Mouse (Mus musculus): ENCODE results near the gene Ibsp. TPM values are rescaled to one million over a fixed set of nuclear protein-coding genes. Genes with fewer than 3 reads are reported as not detected.

Ibsp gene
- polyA plus RNA-seq, 1 experiment from 2014 or later = not detected

DNA sequence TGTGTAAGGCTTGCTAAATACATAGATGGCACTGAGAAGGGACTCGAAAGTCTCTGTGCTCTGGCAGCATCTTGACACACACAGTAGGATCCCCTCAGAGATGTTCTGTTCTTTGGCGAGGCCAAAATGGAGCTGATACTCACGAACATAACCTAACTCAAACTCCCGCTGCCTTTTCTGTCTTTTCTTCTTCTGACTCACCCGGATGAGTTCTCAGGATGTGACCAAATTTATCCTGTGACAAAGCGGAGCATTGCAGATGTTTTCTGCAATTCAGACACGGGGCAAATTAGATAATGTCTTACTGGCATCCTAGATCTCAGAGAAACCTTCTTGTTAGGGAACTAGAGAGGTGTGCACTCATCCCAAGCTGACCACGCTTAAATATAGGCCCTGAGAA lies 28.4 kb downstream of the Ibsp start:
- Histone ChIP-seq H3K4me3 (ENCODE audit: low read depth, low read length) (no peak overlapping the region), H3K4me2 (no peak overlapping the region), H3K36me3 (ENCODE audit: control insufficient read depth, insufficient read depth, low read length) (no peaks in the 10 kb centered on the region), H3K4me1 (ENCODE audit: control insufficient read depth, insufficient read depth, low read length) (no peaks in the 10 kb centered on the region), H3K9me3 (replicated peaks; ENCODE audit: control insufficient read depth, low read length) (no peaks in the 10 kb centered on the region), H3K27me3 (ENCODE audit: control insufficient read depth, insufficient read depth, low read length) (no peaks in the 10 kb centered on the region), H3K9ac (ENCODE audit: low read depth, low read length) (no peak overlapping the region), H3K27ac (ENCODE audit: low read depth, low read length) (no peak overlapping the region)
- 72% methylated on average over 8 of the region's 8 CpGs for WGBS (ENCODE audit: insufficient replicate concordance)
- ATAC-seq (replicated peaks; ENCODE audit: insufficient number of reproducible peaks, low FRiP score, low TSS enrichment) = no peak

DNA sequence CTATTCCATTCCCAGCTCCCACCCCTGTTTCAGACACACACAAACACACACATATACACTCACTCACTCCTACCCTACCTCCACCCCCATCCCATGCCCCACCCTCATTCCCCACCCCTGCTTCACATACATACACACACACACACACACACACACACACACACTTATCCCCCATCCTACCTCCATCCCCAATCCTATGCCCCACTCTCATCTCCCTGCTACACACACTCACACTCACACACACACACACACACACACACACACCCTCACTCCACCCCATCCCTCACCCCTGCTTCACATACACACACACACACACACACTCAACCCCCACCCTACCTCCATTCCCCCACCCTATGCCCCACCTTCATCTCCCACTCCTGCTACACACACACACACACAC lies 28.9 kb downstream of the Ibsp start:
- Histone ChIP-seq H3K4me1 (ENCODE audit: control insufficient read depth, insufficient read depth, low read length) (no peaks in the 10 kb centered on the region), H3K9ac (ENCODE audit: low read depth, low read length) (no peak overlapping the region), H3K36me3 (ENCODE audit: control insufficient read depth, insufficient read depth, low read length) (no peaks in the 10 kb centered on the region), H3K4me2 (no peak overlapping the region), H3K9me3 (replicated peaks; ENCODE audit: control insufficient read depth, low read length) (no peaks in the 10 kb centered on the region), H3K27ac (ENCODE audit: low read depth, low read length) (no peak overlapping the region), H3K27me3 (ENCODE audit: control insufficient read depth, insufficient read depth, low read length) (no peaks in the 10 kb centered on the region), H3K4me3 (ENCODE audit: low read depth, low read length) (no peak overlapping the region)
- ATAC-seq (replicated peaks; ENCODE audit: insufficient number of reproducible peaks, low FRiP score, low TSS enrichment) = no peak

- H3K36me3 ChIP-seq (ENCODE audit: control insufficient read depth, insufficient read depth, low read length) = no peaks in the 10 kb centered on the region
- WGBS (ENCODE audit: insufficient replicate concordance) = 71% methylated on average over 4 of the region's 4 CpGs
- H3K9me3 ChIP-seq (replicated peaks; ENCODE audit: control insufficient read depth, low read length) = no peaks in the 10 kb centered on the region
- H3K4me2 ChIP-seq = no peak overlapping the region
- no peak for ATAC-seq (replicated peaks; ENCODE audit: insufficient number of reproducible peaks, low FRiP score, low TSS enrichment)
- H3K4me3 ChIP-seq (ENCODE audit: low read depth, low read length) = no peak overlapping the region
- no peak overlapping the region for H3K9ac ChIP-seq (ENCODE audit: low read depth, low read length)
- H3K4me1 ChIP-seq (ENCODE audit: control insufficient read depth, insufficient read depth, low read length) = no peaks in the 10 kb centered on the region
- no peak overlapping the region for H3K27ac ChIP-seq (ENCODE audit: low read depth, low read length)
- H3K27me3 ChIP-seq (ENCODE audit: control insufficient read depth, insufficient read depth, low read length) = no peaks in the 10 kb centered on the region
Measured at GRCm38 (mm10) chr5:104328317-104328850, 29.4 kb downstream of the Ibsp start.

GRCm38 (mm10) chr5:104329381-104329780 lies 30.4 kb downstream of the Ibsp start:
- no peak for ATAC-seq (replicated peaks; ENCODE audit: insufficient number of reproducible peaks, low FRiP score, low TSS enrichment)
- H3K9ac ChIP-seq (ENCODE audit: low read depth, low read length) = no peak overlapping the region
- H3K4me3 ChIP-seq (ENCODE audit: low read depth, low read length) = no peak overlapping the region
- H3K27ac ChIP-seq (ENCODE audit: low read depth, low read length) = no peak overlapping the region
- H3K4me1 ChIP-seq (ENCODE audit: control insufficient read depth, insufficient read depth, low read length) = no peaks in the 10 kb centered on the region
- H3K4me2 ChIP-seq = no peak overlapping the region
- H3K27me3 ChIP-seq (ENCODE audit: control insufficient read depth, insufficient read depth, low read length) = no peaks in the 10 kb centered on the region
- WGBS (ENCODE audit: insufficient replicate concordance) = 73% methylated on average over 5 of the region's 5 CpGs
- no peaks in the 10 kb centered on the region for H3K36me3 ChIP-seq (ENCODE audit: control insufficient read depth, insufficient read depth, low read length)
- H3K9me3 ChIP-seq (replicated peaks; ENCODE audit: control insufficient read depth, low read length) = no peaks in the 10 kb centered on the region

- WGBS (ENCODE audit: insufficient replicate concordance) = 65% methylated on average over 5 of the region's 5 CpGs
Measured at GRCm38 (mm10) chr5:104330088-104330487, 31.1 kb downstream of the Ibsp start.

DNA sequence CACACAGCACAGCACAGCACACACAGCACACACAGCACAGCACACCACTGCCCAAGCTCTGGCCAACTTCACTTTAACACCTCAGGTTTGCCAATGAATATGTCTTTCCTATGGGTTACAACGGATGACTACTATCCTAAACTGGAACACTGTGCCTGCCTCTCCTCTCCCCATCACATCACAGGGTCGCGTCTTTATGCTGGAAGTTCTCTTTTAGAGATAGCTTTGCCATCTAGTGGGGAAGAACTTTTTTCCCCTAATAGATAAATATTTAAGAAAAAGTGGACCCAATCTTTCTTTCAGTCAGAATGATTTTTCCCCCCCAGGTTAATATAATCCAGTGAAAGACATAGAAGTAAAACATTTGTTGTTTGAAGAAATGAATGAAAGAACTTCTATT lies 33.3 kb downstream of the Ibsp start:
- Histone ChIP-seq H3K9me3 (replicated peaks; ENCODE audit: control insufficient read depth, low read length) (no peaks in the 10 kb centered on the region), H3K36me3 (ENCODE audit: control insufficient read depth, insufficient read depth, low read length) (no peaks in the 10 kb centered on the region), H3K4me1 (ENCODE audit: control insufficient read depth, insufficient read depth, low read length) (no peaks in the 10 kb centered on the region), H3K27me3 (ENCODE audit: control insufficient read depth, insufficient read depth, low read length) (no peaks in the 10 kb centered on the region), H3K4me3 (ENCODE audit: low read depth, low read length) (no peak overlapping the region), H3K4me2 (no peak overlapping the region), H3K9ac (ENCODE audit: low read depth, low read length) (no peak overlapping the region), H3K27ac (ENCODE audit: low read depth, low read length) (no peak overlapping the region)
- 60% methylated on average over 3 of the region's 3 CpGs for WGBS (ENCODE audit: insufficient replicate concordance)
- ATAC-seq (replicated peaks; ENCODE audit: insufficient number of reproducible peaks, low FRiP score, low TSS enrichment) = no peak

More at GRCm38 (mm10) chr5:104330088-104330487, 31.1 kb downstream of the Ibsp start:
- no peaks in the 10 kb centered on the region for H3K4me1 ChIP-seq (ENCODE audit: control insufficient read depth, insufficient read depth, low read length)
- no peaks in the 10 kb centered on the region for H3K9me3 ChIP-seq (replicated peaks; ENCODE audit: control insufficient read depth, low read length)
- no peak overlapping the region for H3K27ac ChIP-seq (ENCODE audit: low read depth, low read length)
- no peak overlapping the region for H3K4me3 ChIP-seq (ENCODE audit: low read depth, low read length)
- H3K36me3 ChIP-seq (ENCODE audit: control insufficient read depth, insufficient read depth, low read length) = no peaks in the 10 kb centered on the region
- ATAC-seq (replicated peaks; ENCODE audit: insufficient number of reproducible peaks, low FRiP score, low TSS enrichment) = no peak
- H3K9ac ChIP-seq (ENCODE audit: low read depth, low read length) = no peak overlapping the region
- H3K4me2 ChIP-seq = no peak overlapping the region
- H3K27me3 ChIP-seq (ENCODE audit: control insufficient read depth, insufficient read depth, low read length) = no peaks in the 10 kb centered on the region

GRCm38 (mm10) chr5:104333231-104333640 lies 34.3 kb downstream of the Ibsp start:
- Histone ChIP-seq H3K4me3 (ENCODE audit: low read depth, low read length) (no peak overlapping the region), H3K4me2 (no peak overlapping the region), H3K36me3 (ENCODE audit: control insufficient read depth, insufficient read depth, low read length) (no peaks in the 10 kb centered on the region), H3K9ac (ENCODE audit: low read depth, low read length) (no peak overlapping the region), H3K4me1 (ENCODE audit: control insufficient read depth, insufficient read depth, low read length) (no peaks in the 10 kb centered on the region), H3K27me3 (ENCODE audit: control insufficient read depth, insufficient read depth, low read length) (no peaks in the 10 kb centered on the region), H3K27ac (ENCODE audit: low read depth, low read length) (no peak overlapping the region), H3K9me3 (replicated peaks; ENCODE audit: control insufficient read depth, low read length) (no peaks in the 10 kb centered on the region)
- 40% methylated on average over 7 of the region's 7 CpGs for WGBS (ENCODE audit: insufficient replicate concordance)
- ATAC-seq (replicated peaks; ENCODE audit: insufficient number of reproducible peaks, low FRiP score, low TSS enrichment) = no peak

DNA sequence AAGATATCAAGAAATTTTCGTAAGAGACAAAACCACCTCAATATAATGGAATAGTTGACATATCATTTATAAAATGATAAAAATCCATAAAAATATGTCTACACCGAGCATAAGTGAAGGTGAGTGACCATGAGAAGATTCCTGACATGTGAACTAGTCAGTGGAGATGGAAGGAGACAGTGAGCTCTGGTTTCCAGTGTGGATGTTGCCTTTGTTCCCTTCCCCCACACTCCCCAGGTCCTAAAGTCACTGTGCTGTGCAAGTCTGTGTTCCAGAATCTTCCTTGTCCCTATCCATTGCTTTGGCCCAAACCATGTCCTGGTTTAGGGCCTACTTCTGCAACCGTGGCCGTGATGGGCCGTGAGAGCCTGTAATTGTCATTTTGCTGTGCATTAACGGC lies 34.7 kb downstream of the Ibsp start:
- WGBS (ENCODE audit: insufficient replicate concordance) = 72% methylated on average over 6 of the region's 6 CpGs
- ATAC-seq (replicated peaks; ENCODE audit: insufficient number of reproducible peaks, low FRiP score, low TSS enrichment) = no peak

GRCm38 (mm10) chr5:104334516-104334915 lies 35.5 kb downstream of the Ibsp start:
- H3K4me2 ChIP-seq = no peak overlapping the region
- H3K36me3 ChIP-seq (ENCODE audit: control insufficient read depth, insufficient read depth, low read length) = no peaks in the 10 kb centered on the region
- H3K4me3 ChIP-seq (ENCODE audit: low read depth, low read length) = no peak overlapping the region
- 81% methylated on average over 14 of the region's 14 CpGs for WGBS (ENCODE audit: insufficient replicate concordance)
- no peaks in the 10 kb centered on the region for H3K9me3 ChIP-seq (replicated peaks; ENCODE audit: control insufficient read depth, low read length)
- no peak overlapping the region for H3K9ac ChIP-seq (ENCODE audit: low read depth, low read length)
- H3K4me1 ChIP-seq (ENCODE audit: control insufficient read depth, insufficient read depth, low read length) = no peaks in the 10 kb centered on the region
- H3K27ac ChIP-seq (ENCODE audit: low read depth, low read length) = no peak overlapping the region
- no peaks in the 10 kb centered on the region for H3K27me3 ChIP-seq (ENCODE audit: control insufficient read depth, insufficient read depth, low read length)
- ATAC-seq (replicated peaks; ENCODE audit: insufficient number of reproducible peaks, low FRiP score, low TSS enrichment) = no peak

More for the DNA sequence above, 34.7 kb downstream of the Ibsp start:
- Histone ChIP-seq H3K9me3 (replicated peaks; ENCODE audit: control insufficient read depth, low read length) (no peaks in the 10 kb centered on the region), H3K36me3 (ENCODE audit: control insufficient read depth, insufficient read depth, low read length) (no peaks in the 10 kb centered on the region), H3K27me3 (ENCODE audit: control insufficient read depth, insufficient read depth, low read length) (no peaks in the 10 kb centered on the region), H3K4me1 (ENCODE audit: control insufficient read depth, insufficient read depth, low read length) (no peaks in the 10 kb centered on the region), H3K27ac (ENCODE audit: low read depth, low read length) (no peak overlapping the region), H3K4me2 (no peak overlapping the region), H3K9ac (ENCODE audit: low read depth, low read length) (no peak overlapping the region), H3K4me3 (ENCODE audit: low read depth, low read length) (no peak overlapping the region)

Measured in heart, embryonic 11.5 days (tissue).